Mouse (Mus musculus) thymus, adult 18-20 months (tissue): ENCODE data around the gene Ssbp3.

ENCODE experiments used
- DNase-seq, 2 experiments: peaks; one replicate each; pipeline ENCODE4 v3.0.0; 2022; ENCODE audit warnings: mixed read lengths in 2 of 2

The Ssbp3 gene

GRCm38 (mm10) chr4:106987725-106988364 is 77.3 kb downstream of the Ssbp3 start:
- DNase-seq = peak; percentile 59 to 63

GRCm38 (mm10) chr4:106988886-106989225 is 78.4 kb downstream of the Ssbp3 start:
- DNase-seq = no peak

- DNase-seq = no peak
Measured at GRCm38 (mm10) chr4:106989226-106989983, 78.9 kb downstream of the Ssbp3 start.

GRCm38 (mm10) chr4:106993053-106993452 is 82.6 kb downstream of the Ssbp3 start:
- no peak for DNase-seq

- DNase-seq = no peak
Measured at GRCm38 (mm10) chr4:106994252-106994651, 83.8 kb downstream of the Ssbp3 start.

GRCm38 (mm10) chr4:106995069-106995468 is 84.6 kb downstream of the Ssbp3 start:
- DNase-seq = no peak

- no peak for DNase-seq
Measured at GRCm38 (mm10) chr4:106995513-106995912, 85.0 kb downstream of the Ssbp3 start.

- DNase-seq = peak; percentile 46 to 70
Measured at GRCm38 (mm10) chr4:106996305-106997076, 86.0 kb downstream of the Ssbp3 start.

- no peak for DNase-seq
Measured at GRCm38 (mm10) chr4:107001259-107001810, 90.8 kb downstream of the Ssbp3 start.

- DNase-seq = no peak
Measured at GRCm38 (mm10) chr4:107001916-107002488, 91.5 kb downstream of the Ssbp3 start.

- no peak for DNase-seq
Measured at GRCm38 (mm10) chr4:107002517-107003165, 92.1 kb downstream of the Ssbp3 start.

GRCm38 (mm10) chr4:107003199-107003598 is 92.7 kb downstream of the Ssbp3 start:
- no peak for DNase-seq

GRCm38 (mm10) chr4:107003786-107004185 is 93.3 kb downstream of the Ssbp3 start:
- DNase-seq = no peak

- DNase-seq = no peak
Measured at GRCm38 (mm10) chr4:107004346-107004745, 93.8 kb downstream of the Ssbp3 start.

- no peak for DNase-seq
Measured at GRCm38 (mm10) chr4:107005166-107005565, 94.7 kb downstream of the Ssbp3 start.

GRCm38 (mm10) chr4:107006229-107006628 is 95.7 kb downstream of the Ssbp3 start:
- no peak for DNase-seq

GRCm38 (mm10) chr4:107006807-107007206 is 96.3 kb downstream of the Ssbp3 start:
- no peak for DNase-seq

GRCm38 (mm10) chr4:107007359-107007758 is 96.9 kb downstream of the Ssbp3 start:
- DNase-seq = no peak

GRCm38 (mm10) chr4:107008161-107008560 is 97.7 kb downstream of the Ssbp3 start:
- no peak for DNase-seq

- DNase-seq = no peak
Measured at GRCm38 (mm10) chr4:107009548-107009947, 99.0 kb downstream of the Ssbp3 start.

GRCm38 (mm10) chr4:107011325-107012004 is 101.0 kb downstream of the Ssbp3 start:
- no peak for DNase-seq

GRCm38 (mm10) chr4:107012005-107012478 is 101.5 kb downstream of the Ssbp3 start:
- no peak for DNase-seq
